Mouse (Mus musculus) embryonic fibroblast, embryonic 13.5 days (primary cell): ENCODE measurements around the gene Akt1.

Experiments used
- CTCF ChIP-seq: IDR thresholded peaks from 2 replicates; pipeline ENCODE4 v1.5.1; 2011; ENCODE audit warnings: mild to moderate bottlenecking, control low read depth, low read length, moderate library complexity, borderline replicate concordance; ENCODE audit not compliant: insufficient read depth
- POLR2A ChIP-seq: IDR thresholded peaks from 2 replicates; pipeline ENCODE4 v1.6.1; 2011; ENCODE audit warnings: low read depth, mild to moderate bottlenecking, control low read depth, low read length, moderate library complexity

DNA sequence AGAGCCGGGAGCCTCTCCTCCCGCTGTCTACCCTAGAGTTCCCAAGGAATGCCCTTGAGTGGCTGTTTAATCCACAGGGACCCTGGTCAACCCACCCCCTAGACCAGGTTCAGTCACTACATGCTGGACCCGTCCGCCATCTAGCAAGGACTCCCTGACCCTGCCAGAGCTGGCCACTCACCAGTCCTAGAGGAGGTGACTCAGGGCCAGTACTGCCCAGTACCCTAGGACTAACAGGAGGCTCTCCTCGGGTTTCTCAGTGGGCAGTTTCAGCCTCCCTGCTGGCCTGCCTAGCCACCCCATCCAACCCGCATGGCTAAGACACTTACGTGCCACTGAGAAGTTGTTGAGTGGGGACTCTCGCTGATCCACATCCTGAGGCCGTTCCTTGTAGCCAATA lies 12.8 kb downstream of the Akt1 start:
- TF ChIP-seq CTCF, result no peak
- TF ChIP-seq POLR2A, result no peak
